Mouse (Mus musculus) myocyte (in vitro differentiated cells): ENCODE data around the gene Gys2. TPM values are rescaled to one million over a fixed set of nuclear protein-coding genes. Genes with fewer than 3 reads are reported as not detected.

Experiments used
- H3K27me3 ChIP-seq: one replicate; pipeline ENCODE4 v1.6.1; 2011; ENCODE audit not compliant: control insufficient read depth, insufficient read depth, insufficient read length
- H3K36me3 ChIP-seq: one replicate; pipeline ENCODE4 v1.6.1; 2011; ENCODE audit not compliant: control insufficient read depth, insufficient read depth
- H3K4me2 ChIP-seq: one replicate; pipeline ENCODE4 v1.6.1; 2011; ENCODE audit warnings: low read depth, control low read depth
- H3K4me3 ChIP-seq: one replicate; pipeline ENCODE4 v1.5.1; 2011; ENCODE audit warnings: mild to moderate bottlenecking, control low read depth, moderate library complexity
- H3K79me2 ChIP-seq: one replicate; pipeline ENCODE4 v1.6.1; 2011; ENCODE audit not compliant: control insufficient read depth, insufficient read depth
- H3ac ChIP-seq: one replicate; pipeline ENCODE4 v1.6.1; 2011; ENCODE audit not compliant: control insufficient read depth, insufficient read length
- CEBPB ChIP-seq: IDR thresholded peaks from 2 replicates; pipeline ENCODE4 v1.6.1; 2011; ENCODE audit warnings: mild to moderate bottlenecking, moderate library complexity; ENCODE audit not compliant: poor library complexity, insufficient read depth, severe bottlenecking
- E2F4 ChIP-seq: IDR thresholded peaks from one replicate; pipeline ENCODE4 v1.6.1; 2011; ENCODE audit warnings: mild to moderate bottlenecking, control low read depth, moderate library complexity; ENCODE audit not compliant: insufficient read depth
- MAX ChIP-seq: IDR thresholded peaks from one replicate; pipeline ENCODE4 v1.6.1; 2011; ENCODE audit warnings: low read depth, mild to moderate bottlenecking, control low read depth
- MYOD1 ChIP-seq, 3 experiments: IDR thresholded peaks; one replicate each; pipeline ENCODE4 v1.6.1; 2011; ENCODE audit warnings: control low read depth in 2 of 3, low read depth in 2 of 3, mild to moderate bottlenecking in 2 of 3, moderate library complexity in 1 of 3; ENCODE audit not compliant: insufficient read length in 2 of 3, control insufficient read depth in 1 of 3
- MYOG ChIP-seq, 3 experiments: IDR thresholded peaks; one replicate each; pipeline ENCODE4 v1.6.1; 2011; ENCODE audit warnings: control low read depth in 2 of 3, low read depth in 2 of 3, mild to moderate bottlenecking in 2 of 3; ENCODE audit not compliant: insufficient read length in 2 of 3, control insufficient read depth in 1 of 3, insufficient read depth in 1 of 3
- POLR2A ChIP-seq: IDR thresholded peaks from one replicate; pipeline ENCODE4 v1.6.1; 2011; ENCODE audit warnings: low read depth, mild to moderate bottlenecking, control low read depth, moderate library complexity; ENCODE audit not compliant: insufficient read length
- POLR2AphosphoS2 ChIP-seq: IDR thresholded peaks from one replicate; pipeline ENCODE4 v1.6.1; 2011; ENCODE audit warnings: low read depth, control low read depth; ENCODE audit not compliant: insufficient read length
- REST ChIP-seq: IDR thresholded peaks from one replicate; pipeline ENCODE4 v1.6.1; 2011; ENCODE audit warnings: mild to moderate bottlenecking, control low read depth, moderate library complexity; ENCODE audit not compliant: insufficient read depth, insufficient read length
- SRF ChIP-seq: IDR thresholded peaks from one replicate; pipeline ENCODE4 v1.6.1; 2011; ENCODE audit warnings: low read depth; ENCODE audit not compliant: control insufficient read depth, insufficient read length
- TCF12 ChIP-seq: IDR thresholded peaks from one replicate; pipeline ENCODE4 v1.6.1; 2011; ENCODE audit warnings: mild to moderate bottlenecking, control low read depth; ENCODE audit not compliant: poor library complexity, insufficient read depth, severe bottlenecking
- TCF3 ChIP-seq: IDR thresholded peaks from one replicate; pipeline ENCODE4 v1.6.1; 2011; ENCODE audit warnings: low read depth, control low read depth; ENCODE audit not compliant: insufficient read length
- USF1 ChIP-seq: IDR thresholded peaks from one replicate; pipeline ENCODE4 v1.6.1; 2011; ENCODE audit warnings: low read depth, mild to moderate bottlenecking, control low read depth, moderate library complexity
- polyA plus RNA-seq: library from polyadenylated mRNA; unstranded; fragments of >200 nt; fragmentation: generic; extraction: Trizol; gene quantifications from one replicate; pipeline ENCODE4 v1.2.1, GENCODE M21; 2012; ENCODE audit warnings: missing spikeins

The Gys2 gene
- polyA plus RNA-seq, 1 experiment: not detected

DNA sequence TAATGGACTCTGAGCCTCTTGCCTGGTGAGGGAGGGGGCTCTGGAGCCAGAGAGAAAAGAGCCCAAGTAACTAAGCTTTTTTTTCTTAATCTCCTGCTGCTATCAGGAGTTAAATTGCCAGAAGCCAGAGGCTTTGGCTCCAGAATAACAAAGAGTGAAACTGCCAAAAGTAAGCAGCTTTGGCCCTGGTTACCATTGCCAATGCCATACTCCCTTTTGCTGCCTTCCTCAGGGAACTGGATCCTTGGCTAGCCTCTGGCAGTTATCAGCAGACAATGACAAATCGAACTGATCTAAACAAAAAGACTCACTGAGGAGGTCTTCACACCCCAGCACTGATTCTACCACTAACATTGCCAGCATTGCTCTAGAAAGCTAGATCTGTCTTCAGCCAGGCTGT, 61.8 kb downstream of the Gys2 start:
- Histone ChIP-seq H3K79me2 (no peaks in the 10 kb centered on the region), H3K4me2 (no peak overlapping the region), H3K4me3 (no peak overlapping the region), H3ac (no peak overlapping the region), H3K27me3 (no peaks in the 10 kb centered on the region), H3K36me3 (no peaks in the 10 kb centered on the region)
- no peak for TF ChIP-seq USF1

GRCm38 (mm10) chr6:142395756-142396155, 77.2 kb downstream of the Gys2 start:
- Histone ChIP-seq H3ac (no peak overlapping the region), H3K79me2 (peaks cover 36% of the 10 kb centered on the region), H3K27me3 (no peaks in the 10 kb centered on the region), H3K4me2 (no peak overlapping the region), H3K36me3 (peaks cover 13% of the 10 kb centered on the region), H3K4me3 (no peak overlapping the region)
- TF ChIP-seq TCF12 (no peak), POLR2A (no peak), MAX (no peak), USF1 (no peak), POLR2AphosphoS2 (no peak), SRF (no peak), TCF3 (no peak), E2F4 (no peak), MYOG (IDR thresholded peaks at IDR 0.05; ENCODE audit: control insufficient read depth in 1 of 3, insufficient read depth in 1 of 3, insufficient read length in 2 of 3, low read depth in 2 of 3) (no peak), REST (no peak), CEBPB (no peak), MYOD1 (IDR thresholded peaks at IDR 0.05; ENCODE audit: control insufficient read depth in 1 of 3, insufficient read length in 2 of 3, low read depth in 2 of 3) (no peak)

DNA sequence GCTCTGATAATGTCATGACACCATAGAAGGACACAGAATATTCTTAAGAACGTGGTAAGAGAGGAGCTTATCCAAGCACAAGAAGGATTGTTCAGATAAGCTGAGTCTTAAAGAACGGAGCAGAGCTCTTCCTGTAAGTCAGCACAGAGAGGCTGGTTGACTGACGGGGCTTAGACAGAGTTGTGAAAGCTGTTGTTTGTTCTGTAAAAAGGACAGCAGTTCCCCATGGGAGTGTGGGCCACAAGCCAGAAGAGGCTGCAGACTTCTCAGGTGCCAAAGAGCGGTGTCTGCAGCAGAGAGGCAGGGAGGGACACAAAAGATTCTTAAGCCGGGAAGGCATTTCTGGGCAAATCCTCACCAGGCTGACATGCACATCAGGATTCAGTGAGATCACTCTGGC, 78.2 kb downstream of the Gys2 start:
- Histone ChIP-seq H3ac (no peak overlapping the region), H3K4me3 (no peak overlapping the region), H3K36me3 (peaks cover 13% of the 10 kb centered on the region), H3K79me2 (peaks cover 46% of the 10 kb centered on the region), H3K4me2 (no peak overlapping the region), H3K27me3 (no peaks in the 10 kb centered on the region)
- TF ChIP-seq MYOD1 (IDR thresholded peaks at IDR 0.05; ENCODE audit: control insufficient read depth in 1 of 3, insufficient read length in 2 of 3, low read depth in 2 of 3): no peak
- no peak for TF ChIP-seq TCF12
- TF ChIP-seq SRF: no peak
- no peak for TF ChIP-seq USF1
- TF ChIP-seq POLR2A: no peak
- TF ChIP-seq MAX: no peak
- no peak for TF ChIP-seq TCF3

DNA sequence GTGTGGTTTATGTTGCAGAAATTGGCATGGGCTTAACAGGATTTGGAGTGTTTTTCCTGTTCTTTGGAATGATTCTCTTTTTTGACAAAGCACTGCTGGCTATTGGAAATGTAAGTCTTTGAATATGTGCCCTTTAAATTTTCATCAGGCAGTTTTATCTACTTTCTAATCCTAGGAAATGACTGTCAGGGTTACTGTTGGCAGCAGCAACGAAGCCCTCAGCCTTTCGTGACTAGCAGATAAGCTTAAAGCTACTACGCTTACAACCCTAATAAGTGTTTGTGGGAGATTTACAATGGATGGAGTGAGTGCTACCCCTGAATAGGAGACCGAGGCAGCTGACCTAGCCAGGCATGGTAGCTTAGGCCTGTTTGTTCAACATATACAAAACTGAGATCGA, 80.6 kb downstream of the Gys2 start:
- Histone ChIP-seq H3ac (no peak overlapping the region), H3K36me3 (peaks cover 13% of the 10 kb centered on the region), H3K4me2 (no peak overlapping the region), H3K27me3 (no peaks in the 10 kb centered on the region), H3K79me2 (peaks cover 70% of the 10 kb centered on the region), H3K4me3 (no peak overlapping the region)
- TF ChIP-seq POLR2AphosphoS2 (no peak), CEBPB (no peak), MAX (no peak), E2F4 (no peak), MYOD1 (IDR thresholded peaks at IDR 0.05; ENCODE audit: control insufficient read depth in 1 of 3, insufficient read length in 2 of 3, low read depth in 2 of 3) (no peak), MYOG (IDR thresholded peaks at IDR 0.05; ENCODE audit: control insufficient read depth in 1 of 3, insufficient read depth in 1 of 3, insufficient read length in 2 of 3, low read depth in 2 of 3) (no peak), USF1 (no peak), SRF (no peak), TCF12 (no peak), REST (no peak), TCF3 (no peak), POLR2A (no peak)

GRCm38 (mm10) chr6:142389101-142389500, 83.8 kb downstream of the Gys2 start:
- H3K4me3 ChIP-seq: peak overlapping the region; percentile 57
- no peaks in the 10 kb centered on the region for H3K27me3 ChIP-seq
- H3K79me2 ChIP-seq: peaks cover 75% of the 10 kb centered on the region
- peaks cover 5% of the 10 kb centered on the region for H3K36me3 ChIP-seq
- H3K4me2 ChIP-seq: peak overlapping the region; percentile 89
- TF ChIP-seq MYOD1 (IDR thresholded peaks at IDR 0.05; ENCODE audit: control insufficient read depth in 1 of 3, insufficient read length in 2 of 3, low read depth in 2 of 3) (no peak), TCF3 (no peak), MYOG (IDR thresholded peaks at IDR 0.05; ENCODE audit: control insufficient read depth in 1 of 3, insufficient read depth in 1 of 3, insufficient read length in 2 of 3, low read depth in 2 of 3) (no peak), E2F4 (no peak), POLR2A (no peak)
- H3ac ChIP-seq: no peak overlapping the region
